ENCODE assay signal across 8 mouse cellular contexts in the genomic region with DNA sequence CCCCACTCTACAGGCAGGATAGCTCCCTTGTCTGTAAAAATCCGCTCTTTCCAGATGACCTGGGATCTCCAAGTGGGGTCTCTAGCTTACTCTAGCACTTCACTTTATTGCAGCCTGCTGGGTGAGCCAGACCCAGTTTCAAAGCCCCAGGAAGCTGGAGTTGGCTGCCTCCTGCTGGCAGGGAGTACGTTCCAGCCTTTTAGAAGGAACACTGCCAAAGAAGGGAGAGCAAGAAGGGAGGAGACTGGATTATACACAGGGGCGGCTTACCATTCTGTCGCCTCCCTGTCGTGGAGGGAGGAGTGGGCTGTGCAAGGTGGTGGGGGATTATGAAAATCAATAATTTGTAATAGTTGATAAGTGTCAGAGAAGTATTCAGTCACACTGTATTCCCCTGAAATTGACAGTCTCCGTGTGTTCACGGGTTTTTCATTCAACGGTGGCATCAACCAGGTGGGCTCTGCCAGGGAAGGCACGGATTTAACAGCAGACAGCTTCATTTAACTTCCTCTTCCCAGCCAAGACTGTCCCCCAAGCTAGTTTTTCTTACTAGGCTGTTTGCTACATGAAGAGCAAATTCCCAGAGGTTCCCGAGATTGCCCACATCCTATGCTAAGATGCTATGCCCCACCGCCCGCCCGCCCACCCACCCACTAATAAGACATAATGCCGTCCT. TPM values are rescaled to one million over a fixed set of nuclear protein-coding genes. Genes with fewer than 3 reads are reported as not detected.
DNase-seq lines count a peak whose midpoint lies in the region; ATAC-seq lines count a peak whose summit lies in the region.

No protein-coding gene starts in this region.

- ATAC-seq in kidney, embryonic 14.5 days (ENCODE audit: low FRiP score, low TSS enrichment): no peak; the same call in 1 of the 2 replicates
- ATAC-seq in forebrain, embryonic 16.5 days: peak; percentile 77
- peak; percentile 65 for ATAC-seq in hindbrain, embryonic 13.5 days (ENCODE audit: low FRiP score)

- DNase-seq in kidney, postnatal 14 days: no peak
- peak; percentile 67 for DNase-seq in cerebellum, adult 11 months
- DNase-seq in limb, embryonic 10.5 days (ENCODE audit: low spot score): no peak
- DNase-seq in retina, postnatal 7 days (ENCODE audit: low read depth, low spot score): peak; percentile 30
- no peak for DNase-seq in c-Kit-positive CD71-positive TER-119-positive erythroid progenitor cells, embryonic 14.5 days (ENCODE audit: low spot score)

- peak overlapping the region; percentile 29 for H3K4me2 ChIP-seq in kidney, embryonic 14.5 days (replicated peaks; ENCODE audit: low read depth, low read length)
- H3K4me2 ChIP-seq in forebrain, embryonic 16.5 days (ENCODE audit: low read length): peak overlapping the region; percentile 42
- peak overlapping the region; percentile 56 for H3K4me2 ChIP-seq in hindbrain, embryonic 13.5 days

- H3K36me3 ChIP-seq in kidney, embryonic 14.5 days (ENCODE audit: control insufficient read depth, insufficient read depth, low read length): no peaks in the 10 kb centered on the region
- no peaks in the 10 kb centered on the region for H3K36me3 ChIP-seq in forebrain, embryonic 16.5 days (ENCODE audit: control insufficient read depth, insufficient read depth)
- no peaks in the 10 kb centered on the region for H3K36me3 ChIP-seq in hindbrain, embryonic 13.5 days
- no peaks in the 10 kb centered on the region for H3K36me3 ChIP-seq in limb, embryonic 10.5 days

- no peaks in the 10 kb centered on the region for H3K4me1 ChIP-seq in kidney, embryonic 14.5 days (ENCODE audit: control insufficient read depth, insufficient read depth, low read length)
- H3K4me1 ChIP-seq in forebrain, embryonic 16.5 days (replicated peaks; ENCODE audit: control insufficient read depth, insufficient read depth, low read length): peaks cover 23% of the 10 kb centered on the region
- peaks cover 13% of the 10 kb centered on the region for H3K4me1 ChIP-seq in hindbrain, embryonic 13.5 days (replicated peaks)
- H3K4me1 ChIP-seq in limb, embryonic 10.5 days: peaks cover 18% of the 10 kb centered on the region

- 0 out of 2 replicates have a peak overlapping the region, but pooled peaks have one; percentile 9 for H3K4me3 ChIP-seq in kidney, embryonic 14.5 days (ENCODE audit: low read length)
- H3K4me3 ChIP-seq in forebrain, embryonic 16.5 days (replicated peaks; ENCODE audit: low read length): peak overlapping the region; percentile 39
- H3K4me3 ChIP-seq in hindbrain, embryonic 13.5 days: peak overlapping the region; percentile 31
- peak overlapping the region; percentile 32 for H3K4me3 ChIP-seq in limb, embryonic 10.5 days

- H3K27me3 ChIP-seq in kidney, embryonic 14.5 days (ENCODE audit: control insufficient read depth, insufficient read depth, low read length): no peaks in the 10 kb centered on the region; the same call in 1 of the 2 replicates
- H3K27me3 ChIP-seq in forebrain, embryonic 16.5 days (replicated peaks; ENCODE audit: control insufficient read depth, insufficient read depth, low read length): no peaks in the 10 kb centered on the region
- no peaks in the 10 kb centered on the region for H3K27me3 ChIP-seq in hindbrain, embryonic 13.5 days
- peaks cover 14% of the 10 kb centered on the region; the same call in 1 of the 2 replicates for H3K27me3 ChIP-seq in limb, embryonic 10.5 days (ENCODE audit: low read depth, poor library complexity, severe bottlenecking)

- no peak overlapping the region for H3K27ac ChIP-seq in kidney, embryonic 14.5 days (ENCODE audit: low read depth, low read length)
- H3K27ac ChIP-seq in forebrain, embryonic 16.5 days (ENCODE audit: low read length): peak overlapping the region; percentile 82
- H3K27ac ChIP-seq in hindbrain, embryonic 13.5 days: peak overlapping the region; percentile 84
- no peak overlapping the region for H3K27ac ChIP-seq in limb, embryonic 10.5 days

- H3K9me3 ChIP-seq in kidney, embryonic 14.5 days (ENCODE audit: control insufficient read depth, low read length): no peaks in the 10 kb centered on the region
- H3K9me3 ChIP-seq in forebrain, embryonic 16.5 days (ENCODE audit: control insufficient read depth, low read length): no peaks in the 10 kb centered on the region
- H3K9me3 ChIP-seq in hindbrain, embryonic 13.5 days: no peaks in the 10 kb centered on the region
- no peaks in the 10 kb centered on the region for H3K9me3 ChIP-seq in limb, embryonic 10.5 days (replicated peaks)

- no peak overlapping the region for H3K9ac ChIP-seq in kidney, embryonic 14.5 days (ENCODE audit: low read depth, low read length)
- peak overlapping the region; percentile 39; the same call in 1 of the 2 replicates for H3K9ac ChIP-seq in forebrain, embryonic 16.5 days (replicated peaks; ENCODE audit: low read depth, low read length)
- peak overlapping the region; percentile 65 for H3K9ac ChIP-seq in hindbrain, embryonic 13.5 days

- 24% methylated on average over 14 of the region's 14 CpGs for WGBS in kidney, embryonic 14.5 days
- WGBS in forebrain, embryonic 16.5 days: 8% methylated on average over 14 of the region's 14 CpGs
- WGBS in hindbrain, embryonic 13.5 days: 21% methylated on average over 14 of the region's 14 CpGs
- 29% methylated on average over 14 of the region's 14 CpGs for WGBS in limb, embryonic 10.5 days

RNA-seq across cellular contexts. Expression of gene Lgi1, which starts 0.4 kb away (rescaled TPM):
- polyA plus RNA-seq in kidney, embryonic 14.5 days (2014; fragmentation: Nextera tagmentation; extraction: Ambion mirVana): 0.86 and 1.6 TPM in 2 replicates
- 15.5 and 19.1 TPM in 2 replicates for polyA plus RNA-seq in forebrain, embryonic 16.5 days (2015; fragmentation: Nextera tagmentation; extraction: Ambion mirVana)
- 13.1 and 14.0 TPM in 2 replicates for polyA plus RNA-seq in hindbrain, embryonic 13.5 days (2015; fragmentation: Nextera tagmentation; extraction: Ambion mirVana)
- polyA plus RNA-seq in limb, embryonic 10.5 days (2016; fragmentation: Nextera tagmentation; extraction: Ambion mirVana): 0.28 and 0.50 TPM in 2 replicates

RNA-seq across cellular contexts. Expression of gene Fra10ac1, which starts 40.0 kb away (rescaled TPM):
- polyA plus RNA-seq in kidney, embryonic 14.5 days (2014; fragmentation: Nextera tagmentation; extraction: Ambion mirVana): 36.2 and 42.7 TPM in 2 replicates
- 54.7 and 56.8 TPM in 2 replicates for polyA plus RNA-seq in forebrain, embryonic 16.5 days (2015; fragmentation: Nextera tagmentation; extraction: Ambion mirVana)
- polyA plus RNA-seq in hindbrain, embryonic 13.5 days (2015; fragmentation: Nextera tagmentation; extraction: Ambion mirVana): 49.1 and 49.6 TPM in 2 replicates
- polyA plus RNA-seq in limb, embryonic 10.5 days (2016; fragmentation: Nextera tagmentation; extraction: Ambion mirVana): 40.3 and 47.6 TPM in 2 replicates

Comparison
In these comparisons a context has a peak if more than half of its experiments do, and no peak if none do; other contexts are left out.
1. H3K27ac ChIP-seq: peak in forebrain, embryonic 16.5 days (single experiment) and hindbrain, embryonic 13.5 days (single experiment); none in kidney, embryonic 14.5 days (single experiment) and limb, embryonic 10.5 days (single experiment).
2. DNase-seq: peak in cerebellum, adult 11 months (single experiment) and retina, postnatal 7 days (single experiment); none in kidney, postnatal 14 days (single experiment), limb, embryonic 10.5 days (single experiment) and c-Kit-positive CD71-positive TER-119-positive erythroid progenitor cells, embryonic 14.5 days (single experiment).
3. Peak in every context shown above with its lines, with median percentiles within 50 percentile points of each other: H3K4me2 ChIP-seq and H3K4me3 ChIP-seq.